Mouse (Mus musculus) heart, postnatal 0 days (tissue): Measurements from ENCODE around the gene 2610318N02Rik.

ENCODE experiments used
- CTCF ChIP-seq: IDR thresholded peaks from 2 replicates; pipeline ENCODE4 v1.5.1; 2016; ENCODE audit warnings: antibody characterized with exemption, control low read depth, low read depth
- EP300 ChIP-seq: IDR thresholded peaks from 2 replicates; pipeline ENCODE4 v1.6.1; 2016; ENCODE audit warnings: antibody characterized with exemption, low read depth

DNA sequence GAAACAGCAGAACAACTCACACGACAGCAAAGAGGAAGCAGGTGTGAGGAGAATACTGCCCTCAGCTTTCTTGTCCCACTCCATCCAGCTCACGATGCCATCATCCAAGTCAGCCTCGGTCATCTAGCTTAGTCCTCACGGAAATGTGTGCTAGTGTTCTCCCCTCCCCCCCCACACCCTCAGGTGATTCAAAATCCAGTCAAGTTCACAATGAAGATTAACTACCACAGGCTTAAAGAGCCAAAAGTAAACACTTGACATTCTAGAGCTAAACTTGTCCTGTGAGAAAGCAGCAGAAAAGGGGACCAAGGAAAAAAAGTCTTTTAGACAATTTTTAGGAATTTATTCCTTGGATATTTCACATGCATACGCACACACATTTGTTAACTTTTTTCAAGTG lies 43.1 kb upstream of the 2610318N02Rik start:
- no peak for TF ChIP-seq CTCF
- TF ChIP-seq EP300, result no peak
